Mouse (Mus musculus) lung, adult 2 months (tissue): Measurements from ENCODE around the gene Smo.

Experiments used
- CTCF ChIP-seq: fragments of 200-500 bp; IDR thresholded peaks from 2 replicates; pipeline ENCODE4 v1.5.1; 2011; ENCODE audit warnings: mild to moderate bottlenecking, low read length, control low read depth; ENCODE audit not compliant: insufficient read depth
- POLR2A ChIP-seq: fragments of 200-500 bp; IDR thresholded peaks from 2 replicates; pipeline ENCODE4 v1.6.1; 2011; ENCODE audit warnings: low read depth, mild to moderate bottlenecking, control low read depth, low read length, borderline replicate concordance; ENCODE audit errors: extremely low read depth

GRCm38 (mm10) chr6:29756476-29756875, 21.2 kb downstream of the Smo start:
- TF ChIP-seq POLR2A (no peak), CTCF (no peak)
